Mouse (Mus musculus) heart, postnatal 0 days (tissue): ENCODE data around the gene St5.

ENCODE experiments used
- CTCF ChIP-seq: IDR thresholded peaks from 2 replicates; pipeline ENCODE4 v1.5.1; 2016; ENCODE audit warnings: antibody characterized with exemption, control low read depth, low read depth
- EP300 ChIP-seq: IDR thresholded peaks from 2 replicates; pipeline ENCODE4 v1.6.1; 2016; ENCODE audit warnings: antibody characterized with exemption, low read depth

- TF ChIP-seq CTCF (no peak), EP300 (no peak)
Measured at GRCm38 (mm10) chr7:109533888-109534287, 169.5 kb downstream of the St5 start.
